Mouse (Mus musculus): Measurements from ENCODE around the gene Fgfr2. TPM values are rescaled to one million over a fixed set of nuclear protein-coding genes. Genes with fewer than 3 reads are reported as not detected.

Fgfr2 gene
- polyA plus RNA-seq, 1 experiment from 2014 or later, result 20.3 TPM

- Histone ChIP-seq H3K27me3 (ENCODE audit: control insufficient read depth, insufficient read depth, low read length) (no peaks in the 10 kb centered on the region), H3K9me3 (replicated peaks; ENCODE audit: control insufficient read depth, low read length) (no peaks in the 10 kb centered on the region), H3K27ac (ENCODE audit: low read length) (no peak overlapping the region; the same call in 1 of the 2 replicates), H3K4me3 (ENCODE audit: low read length) (no peak overlapping the region), H3K4me2 (ENCODE audit: low read depth, low read length) (no peak overlapping the region), H3K36me3 (ENCODE audit: control insufficient read depth, insufficient read depth) (no peaks in the 10 kb centered on the region), H3K9ac (ENCODE audit: low read length) (no peak overlapping the region), H3K4me1 (ENCODE audit: control insufficient read depth, insufficient read depth, low read length) (peaks cover 67% of the 10 kb centered on the region)
- 93% methylated on average over 10 of the region's 10 CpGs for WGBS
- no peak for ATAC-seq (replicated peaks; ENCODE audit: extremely low read depth, insufficient read depth, low FRiP score)
Observed at GRCm38 (mm10) chr7:133013923-133014322, 109.2 kb downstream of the Fgfr2 start.

DNA sequence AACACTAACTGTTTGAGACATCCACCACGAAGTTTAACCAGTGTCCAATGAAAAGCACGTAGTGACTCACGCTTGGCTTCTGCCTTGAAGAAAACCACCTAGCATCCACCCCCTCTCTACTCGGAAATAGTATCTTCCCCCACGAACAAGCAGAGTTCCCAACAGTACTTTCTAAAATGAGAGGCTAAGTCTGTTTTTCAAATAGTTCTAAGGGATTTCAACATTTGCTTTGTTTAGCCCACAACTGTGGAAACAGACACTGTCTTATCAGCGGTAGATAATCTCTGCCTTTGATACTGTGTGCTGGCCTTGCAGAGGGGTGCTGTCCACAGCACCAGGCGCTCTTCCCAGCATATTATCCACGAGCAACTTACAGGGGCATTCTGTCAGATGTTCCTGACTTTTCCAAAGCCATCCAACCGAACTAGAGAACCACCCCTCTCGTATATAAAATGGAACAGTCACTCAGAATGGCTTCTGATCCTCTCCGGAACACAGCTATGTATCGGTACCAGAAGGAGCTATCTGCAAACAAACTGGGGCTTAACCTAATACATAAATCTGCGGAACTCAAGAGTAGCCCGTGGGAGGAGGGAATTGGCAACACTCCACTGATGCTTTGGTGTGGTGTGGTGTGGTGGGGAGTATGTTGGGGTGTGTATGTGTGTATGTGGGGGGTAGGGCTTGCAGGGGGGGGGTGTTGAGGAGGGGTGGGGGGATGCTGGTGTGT is 110.3 kb downstream of the Fgfr2 start:
- no peaks in the 10 kb centered on the region for H3K36me3 ChIP-seq (ENCODE audit: control insufficient read depth, insufficient read depth)
- peak overlapping the region; percentile 67 for H3K27ac ChIP-seq (ENCODE audit: low read length)
- H3K4me1 ChIP-seq (ENCODE audit: control insufficient read depth, insufficient read depth, low read length), result peaks cover 74% of the 10 kb centered on the region
- no peak overlapping the region for H3K9ac ChIP-seq (ENCODE audit: low read length)
- 39% methylated on average over 14 of the region's 14 CpGs for WGBS
- no peaks in the 10 kb centered on the region for H3K9me3 ChIP-seq (replicated peaks; ENCODE audit: control insufficient read depth, low read length)
- no peaks in the 10 kb centered on the region for H3K27me3 ChIP-seq (ENCODE audit: control insufficient read depth, insufficient read depth, low read length)
- ATAC-seq (replicated peaks; ENCODE audit: extremely low read depth, insufficient read depth, low FRiP score), result no peak
- peak overlapping the region; percentile 36 for H3K4me2 ChIP-seq (ENCODE audit: low read depth, low read length)
- H3K4me3 ChIP-seq (ENCODE audit: low read length), result no peak overlapping the region

DNA sequence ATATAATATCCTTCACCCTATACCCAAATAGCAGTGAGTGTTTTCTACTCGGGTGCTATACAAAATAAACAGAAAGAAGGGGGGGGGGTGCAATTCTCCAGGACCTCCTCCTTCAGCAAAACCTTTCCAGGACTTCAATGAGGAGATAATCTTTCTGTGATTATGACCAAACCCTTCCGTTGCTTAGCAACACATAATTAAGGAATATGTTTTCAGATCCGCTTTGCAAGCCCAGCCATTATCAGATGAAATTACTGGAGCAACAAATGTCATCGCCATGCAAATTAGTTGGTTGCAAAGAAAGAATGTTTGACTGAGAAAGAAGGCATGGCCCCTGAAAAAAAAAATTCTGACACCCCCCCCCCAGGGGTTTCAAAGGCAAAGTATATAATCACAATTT is 111.5 kb downstream of the Fgfr2 start:
- H3K4me3 ChIP-seq (ENCODE audit: low read length), result no peak overlapping the region
- H3K27me3 ChIP-seq (ENCODE audit: control insufficient read depth, insufficient read depth, low read length), result no peaks in the 10 kb centered on the region
- H3K4me2 ChIP-seq (ENCODE audit: low read depth, low read length), result peak overlapping the region; percentile 43
- H3K36me3 ChIP-seq (ENCODE audit: control insufficient read depth, insufficient read depth), result no peaks in the 10 kb centered on the region
- peaks cover 81% of the 10 kb centered on the region for H3K4me1 ChIP-seq (ENCODE audit: control insufficient read depth, insufficient read depth, low read length)
- no peak for ATAC-seq (replicated peaks; ENCODE audit: extremely low read depth, insufficient read depth, low FRiP score)
- WGBS, result 31% methylated on average over 4 of the region's 4 CpGs
- no peaks in the 10 kb centered on the region for H3K9me3 ChIP-seq (replicated peaks; ENCODE audit: control insufficient read depth, low read length)
- H3K9ac ChIP-seq (ENCODE audit: low read length), result no peak overlapping the region
- H3K27ac ChIP-seq (ENCODE audit: low read length), result peak overlapping the region; percentile 88

GRCm38 (mm10) chr7:133011191-133011590 is 112.0 kb downstream of the Fgfr2 start:
- Histone ChIP-seq H3K4me1 (ENCODE audit: control insufficient read depth, insufficient read depth, low read length) (peaks cover 79% of the 10 kb centered on the region), H3K27ac (ENCODE audit: low read length) (peak overlapping the region; percentile 88), H3K9ac (ENCODE audit: low read length) (0 out of 2 replicates have a peak overlapping the region, but pooled peaks have one; percentile 42), H3K36me3 (ENCODE audit: control insufficient read depth, insufficient read depth) (no peaks in the 10 kb centered on the region), H3K9me3 (replicated peaks; ENCODE audit: control insufficient read depth, low read length) (no peaks in the 10 kb centered on the region), H3K27me3 (ENCODE audit: control insufficient read depth, insufficient read depth, low read length) (no peaks in the 10 kb centered on the region), H3K4me2 (ENCODE audit: low read depth, low read length) (peak overlapping the region; percentile 44), H3K4me3 (ENCODE audit: low read length) (no peak overlapping the region)
- WGBS, result 28% methylated on average over 5 of the region's 5 CpGs
- ATAC-seq (replicated peaks; ENCODE audit: extremely low read depth, insufficient read depth, low FRiP score), result peak; percentile 76

DNA sequence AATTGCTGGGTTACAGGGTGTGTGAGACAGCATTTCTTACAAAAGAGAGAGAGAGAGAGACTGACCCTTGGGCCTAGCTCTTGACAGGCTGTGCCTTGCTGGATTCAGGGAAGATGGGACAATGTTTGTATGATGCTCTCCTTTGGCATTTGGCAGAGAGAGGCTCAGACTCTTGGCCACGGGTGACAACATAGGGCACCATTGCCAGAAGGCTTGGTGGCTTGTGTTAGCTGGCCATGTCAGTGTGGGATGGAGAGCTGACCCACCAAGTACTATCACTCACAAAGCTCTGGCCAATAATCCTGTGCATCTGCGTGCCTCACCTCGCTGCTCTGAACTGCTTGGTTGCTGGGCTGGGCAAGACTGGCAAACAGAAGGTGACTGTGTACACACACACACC is 112.7 kb downstream of the Fgfr2 start:
- H3K27ac ChIP-seq (ENCODE audit: low read length), result peak overlapping the region; percentile 88
- ATAC-seq (replicated peaks; ENCODE audit: extremely low read depth, insufficient read depth, low FRiP score), result no peak
- WGBS, result 86% methylated on average over 3 of the region's 3 CpGs
- H3K4me3 ChIP-seq (ENCODE audit: low read length), result no peak overlapping the region
- no peaks in the 10 kb centered on the region for H3K9me3 ChIP-seq (replicated peaks; ENCODE audit: control insufficient read depth, low read length)
- no peak overlapping the region for H3K9ac ChIP-seq (ENCODE audit: low read length)
- no peaks in the 10 kb centered on the region for H3K27me3 ChIP-seq (ENCODE audit: control insufficient read depth, insufficient read depth, low read length)
- H3K4me1 ChIP-seq (ENCODE audit: control insufficient read depth, insufficient read depth, low read length), result peaks cover 77% of the 10 kb centered on the region
- H3K4me2 ChIP-seq (ENCODE audit: low read depth, low read length), result peak overlapping the region; percentile 44
- no peaks in the 10 kb centered on the region for H3K36me3 ChIP-seq (ENCODE audit: control insufficient read depth, insufficient read depth)

DNA sequence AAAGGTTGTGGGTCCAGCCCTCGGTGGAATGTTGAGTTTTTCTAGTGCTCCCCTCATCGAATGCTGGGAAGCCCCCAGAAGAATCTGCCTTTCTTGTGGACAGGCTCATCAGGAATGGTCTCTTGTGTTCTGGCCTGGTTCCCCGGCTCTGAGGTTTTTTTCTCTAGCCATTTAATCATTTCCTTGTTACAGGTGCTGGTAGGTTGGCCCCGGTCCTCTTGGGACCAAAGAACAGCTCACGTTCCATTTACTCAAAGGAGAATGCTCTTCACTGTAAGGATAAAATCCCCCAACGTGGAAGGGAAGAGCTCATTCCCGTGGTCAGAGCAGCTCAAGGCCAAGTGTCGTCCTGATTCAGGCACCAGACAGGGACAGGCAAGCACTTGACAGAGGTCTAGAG is 113.5 kb downstream of the Fgfr2 start:
- no peak for ATAC-seq (replicated peaks; ENCODE audit: extremely low read depth, insufficient read depth, low FRiP score)
- H3K4me3 ChIP-seq (ENCODE audit: low read length), result no peak overlapping the region
- no peak overlapping the region for H3K9ac ChIP-seq (ENCODE audit: low read length)
- peaks cover 69% of the 10 kb centered on the region for H3K4me1 ChIP-seq (ENCODE audit: control insufficient read depth, insufficient read depth, low read length)
- H3K27me3 ChIP-seq (ENCODE audit: control insufficient read depth, insufficient read depth, low read length), result no peaks in the 10 kb centered on the region
- no peak overlapping the region for H3K27ac ChIP-seq (ENCODE audit: low read length)
- WGBS, result 78% methylated on average over 8 of the region's 8 CpGs
- H3K4me2 ChIP-seq (ENCODE audit: low read depth, low read length), result no peak overlapping the region
- H3K36me3 ChIP-seq (ENCODE audit: control insufficient read depth, insufficient read depth), result no peaks in the 10 kb centered on the region
- H3K9me3 ChIP-seq (replicated peaks; ENCODE audit: control insufficient read depth, low read length), result no peaks in the 10 kb centered on the region

DNA sequence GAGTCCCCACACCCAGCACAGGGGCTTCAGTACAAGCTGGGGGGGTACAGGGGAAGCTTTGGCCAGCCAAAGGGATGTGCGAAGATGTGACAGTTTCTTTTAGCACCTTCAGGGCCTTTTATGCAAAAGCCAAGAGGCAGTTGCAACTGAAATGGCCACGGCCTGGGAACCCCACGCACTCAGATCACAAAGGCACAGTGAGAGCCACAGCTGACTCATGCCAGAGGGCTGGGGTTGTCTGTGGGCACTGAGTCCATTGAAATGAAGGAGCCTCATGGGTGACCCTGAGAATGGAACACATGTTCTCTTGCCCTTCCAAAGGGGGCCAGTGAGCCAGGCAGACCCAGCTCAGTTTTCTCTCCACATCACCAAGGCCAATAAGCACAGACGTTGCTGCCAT is 114.5 kb downstream of the Fgfr2 start:
- ATAC-seq (replicated peaks; ENCODE audit: extremely low read depth, insufficient read depth, low FRiP score), result no peak
- Histone ChIP-seq H3K36me3 (ENCODE audit: control insufficient read depth, insufficient read depth) (no peaks in the 10 kb centered on the region), H3K9me3 (replicated peaks; ENCODE audit: control insufficient read depth, low read length) (no peaks in the 10 kb centered on the region), H3K9ac (ENCODE audit: low read length) (no peak overlapping the region), H3K27me3 (ENCODE audit: control insufficient read depth, insufficient read depth, low read length) (no peaks in the 10 kb centered on the region), H3K4me3 (ENCODE audit: low read length) (no peak overlapping the region), H3K4me2 (ENCODE audit: low read depth, low read length) (no peak overlapping the region), H3K4me1 (ENCODE audit: control insufficient read depth, insufficient read depth, low read length) (peaks cover 67% of the 10 kb centered on the region), H3K27ac (ENCODE audit: low read length) (no peak overlapping the region)
- 83% methylated on average over 4 of the region's 4 CpGs for WGBS

DNA sequence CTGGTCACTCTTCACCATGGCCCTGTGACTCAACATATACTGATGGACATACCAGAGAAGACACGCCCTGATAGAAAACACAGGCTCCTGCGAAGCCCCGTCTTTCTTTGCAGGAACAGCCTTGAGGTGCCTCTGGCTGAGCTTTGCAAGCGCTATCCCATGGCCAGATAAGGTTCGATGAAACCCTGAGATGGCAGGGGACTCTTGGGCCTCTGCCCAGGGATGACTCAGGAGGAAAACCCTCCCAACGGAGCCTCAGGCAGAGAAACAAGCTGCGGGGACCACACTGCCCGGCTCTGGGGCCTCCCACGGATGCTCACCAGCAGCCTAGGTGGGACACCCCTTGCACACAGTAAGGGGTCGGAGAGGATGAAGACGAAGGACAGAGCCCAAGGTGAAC is 115.8 kb downstream of the Fgfr2 start:
- peaks cover 61% of the 10 kb centered on the region for H3K4me1 ChIP-seq (ENCODE audit: control insufficient read depth, insufficient read depth, low read length)
- H3K27ac ChIP-seq (ENCODE audit: low read length), result no peak overlapping the region
- ATAC-seq (replicated peaks; ENCODE audit: extremely low read depth, insufficient read depth, low FRiP score), result no peak
- H3K36me3 ChIP-seq (ENCODE audit: control insufficient read depth, insufficient read depth), result 0 out of 2 replicates have a peak, but pooled peaks cover 2% of the 10 kb centered on the region
- H3K9me3 ChIP-seq (replicated peaks; ENCODE audit: control insufficient read depth, low read length), result no peaks in the 10 kb centered on the region
- H3K9ac ChIP-seq (ENCODE audit: low read length), result no peak overlapping the region
- no peak overlapping the region for H3K4me3 ChIP-seq (ENCODE audit: low read length)
- 37% methylated on average over 11 of the region's 11 CpGs for WGBS
- H3K27me3 ChIP-seq (ENCODE audit: control insufficient read depth, insufficient read depth, low read length), result no peaks in the 10 kb centered on the region
- no peak overlapping the region for H3K4me2 ChIP-seq (ENCODE audit: low read depth, low read length)

- no peak overlapping the region for H3K4me3 ChIP-seq (ENCODE audit: low read length)
- no peak overlapping the region for H3K9ac ChIP-seq (ENCODE audit: low read length)
- H3K4me1 ChIP-seq (ENCODE audit: control insufficient read depth, insufficient read depth, low read length), result peaks cover 45% of the 10 kb centered on the region
- H3K27me3 ChIP-seq (ENCODE audit: control insufficient read depth, insufficient read depth, low read length), result no peaks in the 10 kb centered on the region
- no peak overlapping the region for H3K4me2 ChIP-seq (ENCODE audit: low read depth, low read length)
- H3K9me3 ChIP-seq (replicated peaks; ENCODE audit: control insufficient read depth, low read length), result no peaks in the 10 kb centered on the region
- WGBS, result 75% methylated on average over 7 of the region's 7 CpGs
- 0 out of 2 replicates have a peak, but pooled peaks cover 2% of the 10 kb centered on the region for H3K36me3 ChIP-seq (ENCODE audit: control insufficient read depth, insufficient read depth)
- H3K27ac ChIP-seq (ENCODE audit: low read length), result no peak overlapping the region
- no peak for ATAC-seq (replicated peaks; ENCODE audit: extremely low read depth, insufficient read depth, low FRiP score)
Observed at GRCm38 (mm10) chr7:133005772-133006171, 117.4 kb downstream of the Fgfr2 start.
